Mouse (Mus musculus) erythroblast, embryonic 14.5 days (primary cell): Measurements from ENCODE around the gene Hoxa5.

Experiments
- GATA1 ChIP-seq: IDR thresholded peaks from 2 replicates; pipeline ENCODE4 v1.6.1; 2012; ENCODE audit warnings: low read length, inconsistent platforms, mixed read lengths
- TAL1 ChIP-seq: IDR thresholded peaks from 3 replicates; pipeline ENCODE4 v1.6.1; 2012; ENCODE audit warnings: low read length, inconsistent platforms, mixed read lengths

- no peak for TF ChIP-seq GATA1
- TF ChIP-seq TAL1, result no peak
These were observed 31.9 kb downstream of the Hoxa5 start for GRCm38 (mm10) chr6:52172501-52172900.
